Mouse (Mus musculus) kidney, postnatal 10 days (tissue): ENCODE results near the gene Trim50.
"Not testable (repeated sequence)": the region's sequence is repeated elsewhere in the genome, so short reads cannot be mapped to it uniquely, and the experiment has no call there.

Source experiments
- DNase-seq: peaks from one replicate; pipeline ENCODE4 v3.0.0; 2021; ENCODE audit warnings: mixed read lengths

The Trim50 gene

DNA sequence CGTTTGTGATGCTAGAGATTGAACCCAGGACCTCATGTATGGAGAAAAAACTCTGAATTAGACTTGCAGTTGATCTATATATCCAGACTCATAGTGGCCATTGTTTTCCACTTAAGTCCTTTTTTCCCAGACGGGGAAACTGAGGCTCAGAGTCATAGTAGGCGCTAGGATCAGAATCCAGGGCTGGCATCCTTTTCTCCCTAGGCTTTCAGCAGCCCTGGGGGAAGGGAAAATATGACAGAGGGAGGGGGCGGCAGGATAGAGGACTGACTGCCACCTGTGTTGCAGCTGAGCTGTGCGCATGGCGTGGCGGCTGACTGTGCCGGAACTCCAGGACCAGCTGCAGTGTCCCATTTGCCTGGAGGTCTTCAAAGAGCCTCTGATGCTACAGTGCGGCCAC is at the start of gene Trim50:
Gene Trim50 (plus strand): TSS at position 301 of the 400 bp plus-strand sequence.
- DNase-seq, result no peak

DNA sequence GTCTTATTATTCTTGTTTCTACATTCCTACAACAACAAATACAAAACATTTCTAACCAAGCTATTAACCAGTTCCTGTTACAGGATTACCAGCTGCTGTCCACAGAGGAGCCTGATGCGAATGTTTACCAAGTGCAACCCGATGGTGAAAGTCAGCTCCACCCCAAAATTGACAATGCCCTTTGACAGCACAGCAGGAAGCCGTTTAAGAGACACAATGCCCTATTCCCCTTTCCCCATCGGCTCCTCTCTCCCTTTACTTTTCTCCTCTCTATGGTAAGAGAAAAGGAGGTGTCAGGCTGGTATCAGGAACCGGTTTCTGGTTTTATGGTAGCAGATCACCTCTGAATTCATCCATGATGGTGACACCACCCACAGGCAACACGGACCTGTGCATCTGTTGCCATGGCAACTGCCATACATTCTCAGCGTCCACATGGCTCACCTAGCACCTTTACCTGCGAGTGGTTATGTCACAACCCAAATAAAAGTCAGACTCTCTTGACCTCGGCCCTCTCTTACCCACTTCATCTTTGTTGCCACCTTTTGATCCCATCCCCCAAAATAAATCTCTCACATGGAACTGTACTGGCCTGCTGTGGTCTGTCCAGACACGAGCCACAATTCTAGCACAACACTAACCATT is 46.7 kb upstream of the Trim50 start:
- DNase-seq, result no peak

- DNase-seq, result no peak
These were observed 36.9 kb upstream of the Trim50 start for GRCm38 (mm10) chr5:135316177-135316576.

GRCm38 (mm10) chr5:135319856-135320255 is 33.2 kb upstream of the Trim50 start:
- no peak for DNase-seq

GRCm38 (mm10) chr5:135322197-135322596 is 30.9 kb upstream of the Trim50 start:
- DNase-seq, result no peak

DNA sequence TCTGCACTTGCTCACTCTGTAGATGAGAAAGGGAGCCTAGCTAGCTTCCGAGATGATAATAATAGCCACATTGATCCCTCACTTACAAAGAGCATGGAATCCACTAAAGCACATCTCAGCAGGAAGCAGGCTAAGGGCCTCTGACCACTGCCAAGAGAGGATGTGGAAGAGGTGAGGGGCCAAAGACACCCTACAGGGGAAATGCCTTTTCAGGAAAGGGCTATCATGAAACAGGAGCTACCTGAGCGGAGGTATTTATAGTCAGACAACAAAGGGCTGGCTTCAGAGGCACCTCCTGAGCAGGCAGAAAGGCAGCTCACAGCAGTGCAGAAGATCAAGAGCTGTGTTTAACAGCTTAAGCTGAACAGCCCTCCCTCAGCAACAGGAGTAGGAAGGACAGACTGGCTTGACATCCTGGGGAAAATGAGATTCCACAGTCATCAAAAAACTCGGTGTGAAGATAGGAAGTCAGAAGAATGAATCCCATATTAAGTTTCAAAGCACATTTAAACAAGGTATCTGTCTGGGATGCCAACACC is 26.9 kb upstream of the Trim50 start:
- DNase-seq, result no peak

DNA sequence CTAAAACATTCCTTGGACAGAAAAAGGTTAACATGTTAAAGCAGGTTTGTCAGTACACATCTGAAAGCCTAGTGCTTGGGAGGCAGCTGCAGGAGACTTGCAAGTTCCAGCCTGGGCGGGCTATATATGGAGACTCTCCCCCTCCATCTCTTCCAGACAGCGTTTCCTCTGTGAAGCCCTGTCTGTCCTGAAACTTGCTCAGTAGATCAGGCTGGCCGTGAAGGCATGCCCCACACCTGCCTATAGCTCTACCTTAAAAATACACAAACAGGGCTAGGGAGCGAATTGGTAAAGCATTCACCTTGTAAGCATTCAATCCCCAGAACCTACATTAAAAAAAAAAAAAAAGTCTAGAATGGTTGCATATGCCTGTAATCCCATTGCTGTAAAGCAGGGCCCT is 23.6 kb upstream of the Trim50 start:
- no peak for DNase-seq

GRCm38 (mm10) chr5:135330201-135330600 is 22.9 kb upstream of the Trim50 start:
- no peak for DNase-seq

DNA sequence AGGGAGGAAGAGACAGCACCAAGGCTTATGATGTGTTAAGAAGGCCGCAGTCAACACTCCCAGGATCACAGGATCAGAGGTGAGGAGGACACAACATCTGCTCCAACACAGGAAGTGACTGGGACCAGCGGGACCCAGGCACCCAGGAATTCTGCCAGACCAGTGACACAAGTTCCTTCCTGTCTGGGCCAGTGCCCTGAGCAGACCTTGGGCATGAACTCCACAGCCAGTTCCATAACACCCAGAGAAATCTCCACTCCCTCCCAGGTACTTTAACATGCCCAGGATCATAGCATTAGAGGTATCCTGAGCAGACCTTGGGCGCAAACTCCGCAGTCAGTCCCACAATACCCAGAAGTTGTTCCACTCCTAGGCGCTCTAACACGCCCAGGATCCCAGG is 21.9 kb upstream of the Trim50 start:
- no peak for DNase-seq

GRCm38 (mm10) chr5:135337575-135337974 is 15.5 kb upstream of the Trim50 start:
- peak; percentile 47 for DNase-seq

- DNase-seq, result no peak
These were observed 7.1 kb upstream of the Trim50 start for GRCm38 (mm10) chr5:135345989-135346388.

GRCm38 (mm10) chr5:135346430-135346829 is 6.7 kb upstream of the Trim50 start:
- DNase-seq, result no peak

- DNase-seq, result no peak
These were observed 5.5 kb upstream of the Trim50 start for GRCm38 (mm10) chr5:135347511-135348011.

- no peak for DNase-seq
These were observed 3.2 kb upstream of the Trim50 start, which contains the start of gene Fkbp6 for GRCm38 (mm10) chr5:135349862-135350261. TSS of gene Fkbp6 (minus strand) at chr5:135350044.

DNA sequence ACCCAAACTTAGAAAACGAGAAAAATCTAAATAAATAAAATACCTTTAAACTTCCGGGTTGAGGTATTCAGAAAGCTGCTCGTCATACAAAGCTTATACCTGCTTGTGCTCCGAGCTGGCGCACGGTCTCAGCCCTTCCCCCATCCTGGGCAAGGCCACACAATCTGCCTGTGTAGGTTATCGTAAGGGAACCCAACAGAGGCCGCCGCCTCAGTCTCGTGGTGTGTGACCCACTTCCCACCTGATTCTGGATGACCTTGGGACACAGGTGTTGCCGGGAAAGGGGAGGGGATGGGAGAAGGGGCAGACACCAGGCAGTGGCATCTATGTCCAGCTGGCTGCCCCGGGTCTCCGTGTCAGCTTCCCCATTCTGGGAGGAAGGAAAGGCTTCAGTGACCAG is 1.5 kb upstream of the Trim50 start:
- no peak for DNase-seq

DNA sequence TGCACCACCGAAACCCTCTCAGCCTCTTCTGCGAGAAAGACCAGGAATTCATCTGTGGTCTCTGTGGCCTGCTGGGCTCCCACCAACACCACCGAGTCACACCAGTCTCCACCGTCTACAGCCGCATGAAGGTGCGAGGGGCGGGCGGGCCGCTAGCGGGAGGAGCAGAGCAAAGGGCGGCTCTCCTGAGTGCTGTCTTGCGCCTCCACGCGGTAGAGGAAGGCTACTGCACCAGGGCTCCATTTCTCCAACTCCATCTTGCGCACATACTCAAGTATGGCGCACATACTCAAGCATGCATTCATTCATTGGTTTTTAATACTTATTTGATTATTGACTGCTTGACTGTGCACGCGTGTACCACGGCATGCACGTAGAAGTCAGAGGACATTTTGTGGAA is 469 bp downstream of the Trim50 start:
- DNase-seq, result no peak

DNA sequence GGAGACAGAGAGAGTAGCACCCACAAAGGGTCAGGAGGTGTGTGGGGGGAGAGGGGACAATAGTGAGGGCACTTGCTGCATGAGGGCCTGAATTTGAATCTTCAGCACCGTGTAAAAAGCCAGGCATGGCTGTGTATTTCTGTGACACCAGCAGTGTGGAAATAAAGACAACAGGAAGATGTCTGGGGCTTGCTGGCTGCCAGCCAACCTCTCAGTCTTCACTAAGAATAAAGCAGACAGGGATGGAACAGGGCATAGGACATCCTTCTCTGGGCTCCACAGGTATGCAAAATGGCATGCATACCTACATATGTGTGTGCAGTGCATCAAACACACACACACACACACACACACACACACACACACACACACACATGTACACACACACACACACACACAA is 3.0 kb downstream of the Trim50 start:
- peak; percentile 42 for DNase-seq

GRCm38 (mm10) chr5:135357556-135357955 is 4.5 kb downstream of the Trim50 start:
- peak; percentile 45 for DNase-seq

GRCm38 (mm10) chr5:135359772-135360171 is 6.7 kb downstream of the Trim50 start:
- no peak for DNase-seq

- no peak for DNase-seq
These were observed 9.5 kb downstream of the Trim50 start for GRCm38 (mm10) chr5:135362572-135362971.

- peak; percentile 56 for DNase-seq
These were observed 10.4 kb downstream of the Trim50 start for GRCm38 (mm10) chr5:135363540-135363939.

GRCm38 (mm10) chr5:135367841-135368240 is 14.7 kb downstream of the Trim50 start:
- DNase-seq, result no peak

DNA sequence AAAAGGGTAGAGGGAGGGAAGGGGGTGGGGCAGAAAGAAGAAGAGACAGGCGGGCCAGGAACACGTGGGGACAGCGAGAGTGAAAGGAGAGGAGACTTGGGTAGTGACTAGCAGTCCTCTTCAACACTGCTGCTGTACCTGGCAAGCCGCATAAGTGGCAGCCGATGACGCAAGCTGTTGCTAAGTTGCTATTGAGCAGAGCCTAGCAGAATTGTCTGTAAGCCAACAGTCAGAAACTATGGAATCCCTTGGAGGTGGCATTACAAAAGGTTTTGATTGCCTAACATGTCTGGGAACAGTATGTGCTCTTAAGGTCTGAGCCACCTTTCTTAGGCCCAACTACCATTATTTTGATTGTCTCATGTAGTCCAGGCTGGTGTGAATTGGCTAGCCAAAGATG is 15.2 kb downstream of the Trim50 start:
- no peak for DNase-seq

GRCm38 (mm10) chr5:135369196-135369595 is 16.1 kb downstream of the Trim50 start:
- DNase-seq, result not testable (repeated sequence)
